Mouse (Mus musculus) spleen, adult 2 months (tissue): Measurements from ENCODE around the gene Slc2a6.

Source experiments
- CTCF ChIP-seq: fragments of 200-500 bp; IDR thresholded peaks from 2 replicates; pipeline ENCODE4 v1.5.1; 2011; ENCODE audit warnings: mild to moderate bottlenecking, inconsistent platforms; ENCODE audit not compliant: insufficient read depth, insufficient read length, insufficient replicate concordance; ENCODE audit errors: extremely low read depth
- POLR2A ChIP-seq: fragments of 200-500 bp; IDR thresholded peaks from 2 replicates; pipeline ENCODE4 v1.6.1; 2011; ENCODE audit warnings: low read depth, low read length, inconsistent platforms

DNA sequence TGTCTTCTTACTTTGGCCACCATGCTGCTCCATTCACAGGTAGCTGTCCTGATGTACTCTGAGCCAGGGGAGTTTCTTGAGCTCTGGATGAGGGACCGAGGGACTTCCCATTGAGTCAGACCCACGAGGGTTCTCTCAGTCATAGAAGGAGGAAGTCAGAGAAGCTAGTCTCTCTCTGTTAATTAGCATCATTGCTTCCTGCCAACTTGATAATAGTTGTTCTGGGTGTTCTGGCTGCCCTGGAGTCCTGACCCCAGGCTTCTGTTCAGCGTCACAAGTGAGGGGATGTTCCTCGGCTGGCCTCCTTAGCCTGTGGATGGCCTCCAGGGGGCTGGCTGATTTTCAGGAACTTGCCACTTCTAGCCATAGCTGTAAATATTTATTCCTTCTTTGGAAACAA lies 53.8 kb downstream of the Slc2a6 start:
- no peak for TF ChIP-seq CTCF
- TF ChIP-seq POLR2A: no peak
